Mouse (Mus musculus) fibroblast of lung, adult 2 months (primary cell): ENCODE data around the gene Mettl7a3.
"Not testable (repeated sequence)": the region's sequence is repeated elsewhere in the genome, so short reads cannot be mapped to it uniquely, and the experiment has no call there.

Experiments
- DNase-seq: peaks from one replicate; pipeline ENCODE4 v3.0.0-alpha.2; 2011; ENCODE audit warnings: low read depth

The Mettl7a3 gene

DNA sequence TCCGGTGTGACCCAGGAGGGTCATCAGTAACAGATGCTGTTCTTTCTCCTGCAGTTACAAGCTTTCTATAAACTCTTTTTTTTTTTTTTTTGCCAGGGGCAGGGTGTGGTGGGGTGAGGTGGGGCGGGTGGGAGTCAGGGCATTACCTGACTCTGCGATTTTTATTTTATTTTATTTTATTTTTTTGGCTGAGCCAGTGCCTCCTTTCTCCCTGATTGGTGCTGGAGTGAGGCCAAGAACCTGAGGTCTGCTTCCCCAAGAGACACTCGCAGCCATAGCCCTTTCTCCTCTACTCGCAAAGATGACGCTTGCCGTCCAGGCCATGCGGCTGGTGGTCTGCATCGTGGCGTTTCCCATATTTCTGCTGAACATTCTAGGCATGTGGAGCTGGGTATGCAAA lies at the start of gene Mettl7a3:
Gene Mettl7a3, plus strand, starts transcription at position 301 of the 400 bp plus-strand sequence.
- no peak for DNase-seq

DNA sequence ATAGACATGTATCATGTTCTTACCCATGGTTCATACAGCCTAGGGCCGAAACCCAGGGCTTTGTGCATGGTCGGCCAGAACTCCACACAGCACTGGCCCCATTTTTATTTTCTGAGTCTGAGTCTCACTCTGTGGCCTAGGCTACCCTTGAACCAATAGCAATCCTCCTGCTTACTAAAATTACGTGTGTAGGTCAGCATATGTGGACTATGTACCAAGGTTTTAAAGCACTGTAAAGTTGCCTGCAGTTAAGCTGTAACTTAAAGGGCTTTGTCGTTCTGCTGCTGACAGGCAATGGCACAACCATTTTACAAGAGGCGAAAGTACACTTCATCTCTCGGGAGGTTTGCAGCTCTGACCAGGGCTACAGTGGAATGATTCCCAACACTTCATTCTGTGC lies 45.7 kb upstream of the Mettl7a3 start:
- no peak for DNase-seq

DNA sequence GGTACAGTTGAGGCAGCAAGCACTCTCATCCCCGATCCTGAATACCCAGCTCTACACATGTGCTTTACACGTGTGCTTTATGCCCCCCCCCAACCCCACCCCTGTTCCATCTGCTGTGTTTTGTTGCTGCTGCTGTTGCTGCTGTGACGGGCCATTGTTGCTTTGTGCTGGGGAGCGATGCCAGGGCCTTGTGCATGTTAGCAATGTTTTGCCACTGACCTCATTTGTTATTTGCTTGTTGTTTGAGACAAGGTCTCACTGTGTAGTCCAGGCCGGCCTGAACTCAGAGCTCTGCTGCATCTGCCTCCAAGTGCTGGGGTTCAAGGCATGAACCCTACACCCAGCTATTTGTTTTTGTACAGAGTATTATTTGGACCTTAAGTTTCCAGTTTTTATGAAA lies 43.9 kb upstream of the Mettl7a3 start:
- no peak for DNase-seq

DNA sequence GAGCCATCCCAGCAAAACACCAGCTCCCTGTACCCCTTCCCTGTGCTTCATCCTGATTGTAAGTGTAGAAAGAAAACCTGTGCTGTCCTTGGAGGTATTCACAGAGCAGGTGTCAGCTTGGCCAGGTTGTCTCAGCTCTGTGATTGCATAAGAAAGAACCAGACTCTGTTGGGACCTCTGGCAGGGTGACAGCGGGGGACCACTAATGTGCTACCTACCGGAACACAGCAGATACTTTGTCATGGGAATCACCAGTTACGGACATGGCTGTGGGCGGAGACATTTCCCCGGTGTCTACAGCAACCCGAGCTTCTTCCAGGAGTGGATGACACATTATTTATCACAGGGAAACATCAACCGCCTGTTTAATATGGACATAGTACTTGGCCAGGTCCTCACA lies 42.4 kb upstream of the Mettl7a3 start:
- no peak for DNase-seq

DNA sequence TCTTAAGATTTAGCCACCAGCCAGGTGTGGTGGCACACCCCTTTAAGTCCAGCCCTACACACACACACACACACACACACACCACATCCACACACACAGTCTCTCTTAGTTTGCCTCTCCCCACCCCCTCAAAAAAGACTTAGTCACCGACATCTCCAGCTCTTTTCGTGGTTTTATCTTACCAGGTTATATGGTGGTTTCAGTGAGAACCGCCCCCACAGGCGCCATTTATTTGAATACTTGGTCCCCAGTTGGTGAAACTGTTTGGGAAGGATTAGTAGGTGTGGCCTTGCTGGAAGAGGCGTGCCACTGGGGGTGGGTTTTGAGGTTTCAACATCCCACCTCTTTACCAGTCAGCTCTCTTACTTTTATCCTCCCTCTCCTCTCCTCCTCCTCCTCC lies 36.9 kb upstream of the Mettl7a3 start:
- no peak for DNase-seq

DNA sequence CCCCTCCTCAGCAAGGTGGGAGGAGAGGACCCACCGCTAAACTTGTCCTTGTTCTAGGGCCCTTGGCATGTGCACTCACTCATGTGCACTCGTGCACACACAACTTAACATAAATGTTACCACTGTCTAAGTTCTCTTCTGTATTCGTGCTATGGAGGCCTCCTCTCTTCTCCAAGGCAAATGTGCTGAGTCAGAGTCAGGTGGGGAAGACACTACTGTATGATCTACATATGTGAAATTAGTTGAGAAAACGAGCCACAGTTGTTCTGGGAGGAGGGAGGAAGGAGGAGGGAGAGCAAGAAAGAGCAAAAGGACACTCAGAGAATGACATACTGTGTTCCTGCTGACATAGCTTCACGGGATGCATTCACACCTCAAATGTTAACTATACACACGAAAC lies 34.2 kb upstream of the Mettl7a3 start:
- no peak for DNase-seq

DNA sequence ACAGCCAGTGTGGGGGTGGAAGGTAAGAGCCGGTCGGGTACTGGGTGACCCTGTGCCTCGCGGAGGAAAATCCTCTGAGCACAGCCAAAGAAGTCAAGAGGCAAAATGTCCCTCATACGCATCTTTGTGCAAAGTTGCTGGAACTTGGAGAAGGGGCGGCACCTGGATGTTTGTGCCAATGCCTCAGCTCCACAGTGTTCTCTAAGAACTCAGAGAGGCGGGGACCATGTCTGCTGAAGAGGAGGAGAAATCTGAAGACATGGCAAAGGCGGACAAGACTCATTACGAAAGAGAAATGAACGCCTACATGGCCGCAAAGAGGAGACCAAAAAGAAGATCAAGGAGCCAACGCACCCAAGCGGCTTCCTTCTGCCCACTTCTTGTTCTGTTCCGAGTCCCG lies 33.2 kb upstream of the Mettl7a3 start:
- DNase-seq: no peak

DNA sequence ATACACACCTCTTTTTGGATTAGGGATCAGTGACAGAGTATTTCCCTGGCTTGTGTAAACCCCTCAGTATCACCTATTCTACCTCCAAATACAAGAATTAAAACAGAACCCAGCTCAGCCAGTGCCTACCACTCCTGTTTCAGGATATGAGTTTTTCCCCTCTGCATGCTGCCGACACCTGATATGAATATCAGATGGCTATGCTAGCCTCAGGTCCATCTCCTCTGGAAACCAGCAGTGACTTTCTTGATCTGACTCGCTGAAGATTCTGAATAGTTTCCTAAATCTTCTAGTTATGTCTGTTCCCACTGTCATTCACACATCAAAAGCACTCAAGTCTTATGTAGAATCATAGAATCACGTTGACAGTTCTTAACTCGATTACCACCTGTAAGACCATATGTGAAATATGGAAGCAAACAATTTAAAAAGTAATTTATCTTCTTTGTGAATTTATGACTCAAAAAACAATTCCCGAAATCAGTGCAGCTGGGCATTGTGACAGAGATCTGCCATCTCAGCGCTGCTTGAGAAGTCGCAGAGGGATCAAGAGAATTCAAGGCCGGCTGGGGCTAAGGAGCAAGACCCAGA lies 31.2 kb upstream of the Mettl7a3 start:
- DNase-seq: no peak

DNA sequence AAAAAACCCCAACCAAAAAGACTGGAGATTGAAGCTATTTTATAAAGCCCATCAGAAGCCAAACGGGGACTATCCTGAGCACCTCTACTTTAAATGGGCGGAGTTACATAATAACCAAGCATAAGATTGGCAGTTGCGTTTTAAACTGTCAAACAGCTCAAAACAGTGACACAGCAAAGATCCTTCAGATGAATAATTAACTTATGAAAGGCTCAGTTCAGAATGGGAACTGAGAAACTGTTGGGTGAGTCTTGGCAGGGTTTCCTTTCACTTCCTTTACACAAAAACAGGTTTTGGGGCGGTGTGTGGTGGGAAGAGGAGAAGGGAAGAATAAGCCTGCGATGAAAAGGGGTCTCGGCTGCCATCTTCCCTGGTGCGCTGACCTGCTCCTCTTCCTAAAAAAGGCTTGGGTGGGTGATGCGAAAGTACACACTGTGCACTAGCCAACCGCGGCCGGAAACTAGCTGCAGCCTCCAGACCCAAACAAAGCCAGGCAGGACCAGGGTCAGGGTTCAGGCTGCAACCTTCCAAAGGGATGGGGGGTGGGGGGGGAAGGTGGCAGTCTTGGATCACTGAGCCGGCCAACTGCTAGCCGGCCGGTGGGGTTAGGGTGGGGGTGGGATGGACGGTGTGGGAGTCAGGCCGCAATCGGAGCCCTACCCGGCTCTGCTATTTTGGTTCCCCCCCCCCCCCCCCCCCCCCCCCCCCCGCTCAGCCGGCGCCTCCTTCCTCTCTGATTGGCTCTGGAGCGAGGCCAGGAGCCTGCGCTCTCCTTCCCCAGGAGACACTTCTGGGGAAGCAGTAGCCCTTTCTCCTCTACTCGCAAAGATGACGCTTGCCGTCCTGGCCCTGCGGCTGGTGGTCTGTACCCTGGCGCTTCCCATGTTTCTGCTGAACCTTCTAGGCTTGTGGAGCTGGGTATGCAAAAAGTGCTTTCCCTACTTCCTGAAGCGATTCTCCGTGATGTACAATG lies 30.4 kb upstream of the Mettl7a3 start, which contains the start of gene Mettl7a1:
Gene Mettl7a1, plus strand, starts transcription at position 122 of the 973 bp plus-strand sequence.
- DNase-seq: peak; percentile 48

DNA sequence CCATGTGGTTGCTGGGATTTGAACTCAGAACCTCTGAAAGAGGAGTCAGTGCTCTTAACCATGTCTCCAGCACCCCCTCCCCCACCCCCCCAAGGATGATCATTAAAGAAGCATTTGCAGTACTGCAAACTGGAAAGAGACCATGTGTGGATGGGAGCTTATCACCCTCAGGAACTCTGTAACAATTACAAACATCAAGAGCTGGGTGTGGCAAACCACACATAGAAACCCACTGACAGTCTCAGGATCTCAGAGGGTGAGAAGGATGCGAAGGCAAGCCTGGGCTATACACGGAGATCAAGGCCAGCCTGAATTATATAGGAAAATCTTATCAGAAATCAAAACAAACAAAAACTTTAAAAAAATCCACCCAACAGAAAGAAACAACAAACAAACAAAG lies 28.5 kb upstream of the Mettl7a3 start:
- DNase-seq: no peak

DNA sequence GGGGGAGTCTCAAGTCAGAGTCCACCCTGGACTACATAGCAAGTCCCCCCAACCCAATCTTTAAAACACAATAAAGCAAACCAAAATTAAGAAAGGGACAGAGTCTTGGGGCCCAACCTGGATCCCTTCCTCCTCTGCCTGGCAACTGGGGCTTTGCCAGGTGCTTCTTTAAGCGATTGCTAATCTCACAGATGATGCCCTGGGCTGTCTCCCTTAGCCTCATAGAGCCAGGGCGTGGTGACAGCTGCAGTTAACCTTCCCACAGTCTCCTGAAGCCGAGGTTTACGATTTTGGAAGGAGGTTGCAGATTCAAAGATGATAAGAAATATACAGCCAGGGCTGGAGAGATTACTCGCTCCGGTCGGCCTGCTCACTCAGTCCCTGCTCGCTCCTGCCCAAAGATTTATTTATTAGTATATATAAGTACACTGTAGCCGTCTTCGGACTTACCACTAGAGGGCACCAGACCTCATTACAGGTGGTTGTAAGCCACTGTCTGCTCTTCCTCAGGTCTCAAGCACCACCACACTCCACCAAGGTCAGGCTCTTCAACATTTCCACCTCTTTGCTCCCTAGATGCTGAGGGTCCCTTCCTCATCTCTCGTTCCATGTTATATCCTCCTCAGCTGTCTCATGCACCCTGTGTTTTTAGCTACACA lies 27.2 kb upstream of the Mettl7a3 start:
- DNase-seq: not testable (repeated sequence)

DNA sequence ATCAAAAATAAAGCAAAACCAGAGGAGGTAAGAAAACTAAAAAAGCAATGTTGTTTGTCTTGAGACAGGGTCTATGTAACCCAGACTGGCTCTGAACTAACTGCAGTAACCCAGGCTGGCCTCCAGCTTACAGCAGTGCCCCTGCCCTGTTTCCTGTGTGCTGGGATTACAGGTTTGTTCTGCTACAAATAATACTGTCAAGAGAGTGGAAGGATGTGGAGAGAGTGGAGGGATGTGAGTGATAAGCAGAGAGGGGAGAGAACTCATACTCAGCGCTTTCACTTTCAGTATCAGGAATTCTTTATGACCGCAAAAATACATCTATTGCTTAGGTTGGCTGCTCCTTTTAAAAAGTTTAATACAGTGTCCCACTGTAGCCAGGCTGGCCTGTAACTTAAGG lies 22.4 kb upstream of the Mettl7a3 start:
- no peak for DNase-seq

DNA sequence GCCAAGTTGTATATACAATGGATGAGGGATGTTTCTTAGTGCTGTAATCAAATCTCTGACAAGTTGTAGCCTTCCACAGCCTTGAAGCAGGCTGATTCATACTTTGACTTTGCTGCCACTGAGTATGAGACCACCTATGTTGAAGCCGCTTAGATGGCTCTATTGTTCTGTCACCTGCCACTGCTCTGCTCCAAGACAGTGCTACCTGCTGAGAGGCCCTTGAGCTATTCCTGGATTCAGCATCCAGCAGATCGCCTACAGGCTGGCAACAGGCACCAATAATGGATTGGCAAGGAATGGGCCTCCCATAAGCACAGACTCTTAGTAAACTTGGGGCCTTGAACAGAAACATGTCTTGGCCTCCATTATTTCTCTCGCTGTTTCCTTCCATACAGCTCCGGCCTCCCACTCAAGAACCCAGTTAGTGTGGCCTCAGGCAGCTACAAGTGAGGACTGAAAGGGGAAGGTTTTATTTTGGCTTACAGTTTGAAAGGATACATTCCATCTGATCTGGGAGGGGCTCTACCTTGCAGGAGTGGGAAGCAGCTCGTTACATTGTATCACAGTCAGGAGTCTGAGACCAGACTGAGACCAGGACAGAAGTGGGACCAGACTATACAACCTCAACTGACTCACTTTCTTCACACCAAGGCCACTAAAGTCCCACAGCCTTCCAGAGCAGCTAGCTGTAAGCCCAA lies 20.1 kb upstream of the Mettl7a3 start:
- no peak for DNase-seq

DNA sequence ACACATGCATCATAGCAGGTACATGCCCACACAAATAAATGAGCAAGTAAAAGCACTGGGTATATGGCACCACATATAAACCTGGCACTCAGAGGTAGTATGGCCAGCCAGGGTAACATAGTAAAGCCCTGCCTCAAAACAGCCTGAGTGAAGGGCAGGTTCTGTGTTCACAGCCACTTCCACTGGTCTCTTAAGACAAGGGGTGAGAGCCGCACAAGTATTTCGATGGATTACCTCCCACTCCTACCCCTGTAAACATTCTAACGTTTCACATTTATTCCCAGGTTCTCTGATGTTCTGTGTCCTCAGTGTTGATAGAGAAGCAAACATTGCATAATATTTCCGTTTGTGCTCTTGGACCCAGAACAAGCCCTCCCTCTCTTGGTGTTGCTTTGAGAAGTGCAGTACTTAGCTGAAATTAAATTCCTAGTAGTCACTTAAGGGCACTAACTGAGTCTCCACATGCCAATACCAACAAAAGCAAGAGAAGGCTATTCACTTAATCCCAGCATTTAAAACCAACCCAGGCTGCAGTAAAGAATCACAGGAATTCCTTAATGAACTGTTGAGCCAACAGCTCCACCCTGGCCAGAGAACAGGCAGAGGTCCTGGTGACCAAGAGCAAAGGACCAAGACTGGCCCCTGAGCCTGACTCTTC lies 16.6 kb upstream of the Mettl7a3 start:
- peak; percentile 82 for DNase-seq

DNA sequence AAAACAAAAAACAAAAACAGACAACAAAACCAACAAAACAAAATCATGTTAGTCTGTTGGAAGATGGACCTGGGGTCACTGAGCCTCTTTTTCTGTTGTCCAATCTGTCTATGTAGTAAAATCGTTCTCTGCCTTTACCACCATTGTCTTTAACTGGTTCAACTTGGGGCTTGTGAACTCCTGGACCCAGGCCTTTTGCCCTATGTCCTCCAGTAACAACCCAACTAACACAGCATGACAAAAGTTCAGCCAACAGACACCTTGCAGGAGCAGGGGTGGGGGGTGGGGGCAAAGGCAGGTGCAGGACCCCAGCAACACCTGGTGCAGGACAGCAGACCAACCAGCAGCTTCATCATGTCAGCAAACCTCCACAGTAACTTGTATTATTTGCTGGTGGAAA lies 14.8 kb upstream of the Mettl7a3 start:
- DNase-seq: no peak

DNA sequence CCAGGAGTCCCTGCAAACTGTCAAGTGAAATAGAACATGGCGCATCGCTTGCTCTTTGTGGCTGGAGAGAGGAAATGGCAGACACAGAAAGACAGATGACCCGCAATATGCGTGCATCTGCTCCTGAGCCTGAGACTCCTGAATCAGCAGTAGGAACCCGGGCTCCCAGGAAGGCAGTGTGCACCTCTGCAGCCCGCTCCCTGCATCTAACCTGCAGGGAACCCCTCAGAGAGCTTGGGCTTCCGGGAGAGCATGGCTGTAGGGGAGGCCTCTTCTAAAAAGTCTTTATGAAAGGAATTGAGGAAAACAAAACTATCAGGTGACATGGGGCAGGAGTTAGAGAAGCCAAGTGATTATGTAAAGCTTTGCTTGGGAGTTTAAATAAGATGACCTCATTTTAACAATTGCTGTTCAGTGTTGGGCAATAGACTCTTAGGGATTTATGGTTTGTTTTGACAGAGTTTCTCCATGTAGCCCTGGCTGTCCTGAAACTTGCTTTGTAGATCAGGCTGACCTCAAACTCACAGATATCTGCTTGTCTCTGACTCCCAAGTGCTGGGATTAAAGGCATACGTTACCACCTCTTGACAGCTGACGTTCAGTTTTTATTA lies 14.3 kb upstream of the Mettl7a3 start:
- peak; percentile 44 for DNase-seq

DNA sequence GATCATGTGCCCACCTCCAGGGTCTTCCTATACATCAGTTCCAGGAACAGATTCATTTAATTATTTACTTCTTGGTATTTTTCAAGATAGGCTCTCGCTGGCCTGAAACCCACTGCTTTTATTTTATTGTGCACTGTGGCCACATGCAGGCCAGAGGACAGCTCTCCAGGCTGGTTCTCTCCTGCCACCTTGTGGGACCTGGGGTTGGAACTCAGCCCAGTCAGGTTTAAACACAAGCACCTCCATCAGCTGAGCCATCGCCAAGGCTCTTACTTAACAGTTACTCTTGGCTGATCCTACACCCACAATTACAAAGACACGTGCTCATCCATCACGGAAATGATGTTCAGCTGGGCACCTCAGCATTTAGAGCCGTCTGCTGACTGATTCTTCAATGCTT lies 13.6 kb upstream of the Mettl7a3 start:
- peak; percentile 53 for DNase-seq

DNA sequence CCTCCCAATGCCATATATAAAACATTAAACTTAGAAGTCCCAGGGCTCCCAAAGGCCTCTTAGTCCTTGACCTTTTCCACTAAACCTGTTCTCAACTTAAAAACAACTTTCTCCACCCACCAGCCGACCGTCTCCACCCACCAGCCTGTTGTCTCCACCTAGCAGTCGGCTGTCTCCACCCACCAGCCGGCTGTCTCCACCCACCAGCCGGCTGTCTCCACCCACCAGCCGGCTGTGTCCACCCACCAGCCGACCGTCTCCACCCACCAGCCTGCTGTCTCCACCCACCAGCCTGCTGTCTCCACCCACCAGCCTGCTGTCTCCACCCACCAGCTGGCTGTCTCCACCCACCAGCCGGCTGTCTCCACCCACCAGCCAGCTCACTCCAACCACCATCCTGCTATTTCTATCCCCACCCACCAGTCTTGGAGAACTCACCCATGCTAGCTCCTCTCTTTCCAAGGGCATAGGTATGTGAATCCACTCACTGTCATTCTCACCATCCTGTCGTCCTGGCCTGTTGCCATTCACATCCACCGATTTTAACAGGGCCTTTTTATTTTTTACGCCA lies 10.6 kb upstream of the Mettl7a3 start:
- no peak for DNase-seq

DNA sequence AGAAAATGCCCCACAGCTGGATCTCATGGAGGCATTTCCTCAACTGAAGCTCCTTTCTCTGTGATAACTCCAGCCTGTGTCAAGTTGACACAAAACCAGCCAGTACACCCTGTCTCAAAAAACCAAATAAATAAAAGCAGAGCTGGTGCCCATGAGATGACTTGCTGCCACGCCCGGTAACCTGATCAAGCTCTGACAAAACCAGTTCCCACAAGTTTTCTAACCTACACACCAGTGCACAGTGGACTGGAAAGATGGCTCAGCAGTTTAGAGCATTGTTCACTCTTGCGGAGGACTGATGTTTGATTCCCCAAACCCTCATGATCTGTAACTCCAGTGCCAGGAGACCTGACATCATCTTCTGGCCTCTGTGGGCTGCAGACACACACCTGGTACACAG lies 9.5 kb upstream of the Mettl7a3 start:
- DNase-seq: no peak

DNA sequence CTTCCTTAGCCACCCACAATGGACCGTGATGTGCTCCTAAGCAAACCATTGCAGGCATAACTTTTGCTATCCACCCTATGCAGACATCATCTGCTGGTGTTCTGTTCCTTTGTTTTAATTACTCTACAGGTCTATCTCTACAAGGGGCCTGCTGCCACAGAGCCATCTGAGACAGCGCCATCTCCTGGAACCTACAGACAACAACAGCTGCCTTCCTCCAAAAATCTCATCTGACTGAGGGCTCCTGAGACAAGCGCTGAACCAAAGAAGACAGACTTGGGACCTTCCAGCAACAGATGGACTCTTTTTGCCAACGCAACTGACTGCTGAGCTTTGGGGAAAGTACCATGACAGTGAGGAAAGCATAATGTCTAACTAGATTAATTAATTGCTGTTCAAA lies 6.6 kb upstream of the Mettl7a3 start:
- DNase-seq: not testable (repeated sequence)

DNA sequence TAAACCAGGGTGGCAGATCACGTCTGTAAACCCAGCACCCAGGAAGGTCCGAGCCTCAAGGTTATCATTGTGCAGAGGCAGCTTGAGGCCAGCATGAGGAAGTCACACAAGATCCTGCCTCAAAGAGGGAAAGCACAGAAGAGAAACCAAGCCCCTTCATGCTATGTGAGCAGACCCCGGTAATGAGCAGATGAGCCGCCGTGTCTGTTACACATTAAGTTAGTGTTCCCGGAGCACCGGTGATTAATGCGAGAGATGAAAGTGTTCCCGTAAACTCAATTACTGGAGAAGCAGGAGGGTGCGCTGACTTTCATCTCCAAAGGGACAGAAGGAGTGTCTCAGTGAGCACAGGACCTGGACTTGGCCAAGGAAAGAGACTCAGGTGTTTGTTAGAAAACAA lies 5.4 kb upstream of the Mettl7a3 start:
- DNase-seq: not testable (repeated sequence)
